Mouse (Mus musculus): Measurements from ENCODE around the gene Cdh13. TPM values are rescaled to one million over a fixed set of nuclear protein-coding genes. Genes with fewer than 3 reads are reported as not detected.
A peak's percentile ranks its signal among the peaks of the same experiment; 100 is the strongest.

The Cdh13 gene
- polyA plus RNA-seq, 1 experiment from 2014 or later = 63.9 TPM

DNA sequence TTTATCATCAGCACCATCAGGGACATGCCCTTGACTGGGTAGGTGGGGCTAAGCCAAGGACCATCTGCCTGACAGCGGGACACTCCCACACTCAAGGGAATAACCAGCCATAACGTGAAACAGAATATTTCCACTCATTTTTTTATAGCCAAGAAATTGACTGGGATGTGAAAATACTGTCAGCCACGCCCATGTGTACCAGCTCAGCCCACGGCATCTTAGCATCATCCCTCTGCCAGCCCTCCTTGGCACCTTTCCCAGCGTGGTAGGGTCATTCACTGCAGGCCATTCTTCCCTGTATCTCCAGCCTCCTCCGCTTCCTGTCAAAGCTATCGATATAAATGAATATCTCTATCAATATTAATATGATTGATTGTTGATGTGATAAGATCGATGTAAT lies 1020.7 kb downstream of the Cdh13 start:
- 66% methylated on average over 8 of the region's 8 CpGs for WGBS
- no peak for ATAC-seq (replicated peaks; ENCODE audit: insufficient number of reproducible peaks, insufficient read depth, low FRiP score, low read depth)

DNA sequence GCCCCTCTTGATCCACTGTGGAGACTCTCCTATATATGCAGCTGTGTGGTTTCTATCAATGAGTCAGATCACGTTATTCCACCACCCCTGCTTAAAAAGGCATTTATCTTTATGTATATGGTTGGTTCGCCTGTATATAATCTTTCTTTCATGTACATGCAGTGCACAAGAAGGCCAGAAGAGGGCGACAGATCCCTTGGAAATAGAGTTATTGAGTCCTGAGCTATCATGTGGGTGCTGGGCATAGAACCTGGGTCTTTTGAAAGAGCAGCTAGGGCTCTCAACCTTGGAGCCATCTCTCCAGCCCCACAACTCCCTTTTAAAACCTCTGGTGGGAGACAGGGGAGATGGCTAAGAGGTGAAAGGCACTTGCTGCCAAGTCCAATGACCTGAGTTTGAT lies 1027.9 kb downstream of the Cdh13 start:
- no peaks in the 10 kb centered on the region for H3K4me1 ChIP-seq (replicated peaks)
- H3K9ac ChIP-seq = no peak overlapping the region
- H3K4me3 ChIP-seq = no peak overlapping the region
- no peak overlapping the region for H3K27ac ChIP-seq
- H3K4me2 ChIP-seq = no peak overlapping the region
- WGBS = 28% methylated on average over 3 of the region's 3 CpGs
- H3K9me3 ChIP-seq (replicated peaks) = no peaks in the 10 kb centered on the region
- no peak for ATAC-seq (replicated peaks; ENCODE audit: insufficient number of reproducible peaks, insufficient read depth, low FRiP score, low read depth)
- H3K36me3 ChIP-seq = no peaks in the 10 kb centered on the region
- H3K27me3 ChIP-seq = no peaks in the 10 kb centered on the region

More for the DNA sequence above, 1020.7 kb downstream of the Cdh13 start:
- no peaks in the 10 kb centered on the region for H3K36me3 ChIP-seq
- H3K9me3 ChIP-seq (replicated peaks) = no peaks in the 10 kb centered on the region
- H3K9ac ChIP-seq = no peak overlapping the region
- H3K4me1 ChIP-seq (replicated peaks) = no peaks in the 10 kb centered on the region
- no peak overlapping the region for H3K4me2 ChIP-seq
- no peak overlapping the region for H3K4me3 ChIP-seq
- H3K27ac ChIP-seq = no peak overlapping the region
- no peaks in the 10 kb centered on the region for H3K27me3 ChIP-seq

DNA sequence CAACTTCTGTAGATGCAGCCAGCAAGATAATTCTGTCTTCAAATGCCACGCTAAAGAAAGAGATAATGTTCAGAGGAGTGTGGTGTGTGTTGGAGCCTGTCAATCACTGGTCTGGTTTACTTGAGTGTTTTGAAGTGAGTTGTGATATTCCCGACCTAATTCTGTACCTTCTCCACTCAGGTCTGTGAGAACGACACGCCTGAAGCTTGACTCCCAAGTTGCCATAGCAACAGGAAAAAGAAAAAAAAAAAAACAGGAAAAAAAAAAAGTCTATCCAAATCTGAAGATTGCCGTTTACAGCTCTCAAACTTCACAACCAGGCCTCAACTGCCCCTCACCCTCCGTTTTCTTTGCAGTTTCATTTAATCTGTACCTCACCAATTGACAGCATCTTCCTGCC lies 1039.7 kb downstream of the Cdh13 start:
- Histone ChIP-seq H3K27me3 (no peaks in the 10 kb centered on the region), H3K4me2 (no peak overlapping the region), H3K36me3 (no peaks in the 10 kb centered on the region), H3K9me3 (replicated peaks) (no peaks in the 10 kb centered on the region), H3K4me1 (replicated peaks) (no peaks in the 10 kb centered on the region), H3K27ac (no peak overlapping the region), H3K4me3 (no peak overlapping the region), H3K9ac (no peak overlapping the region)
- ATAC-seq (replicated peaks; ENCODE audit: insufficient number of reproducible peaks, insufficient read depth, low FRiP score, low read depth) = no peak
- 46% methylated on average over 6 of the region's 6 CpGs for WGBS

DNA sequence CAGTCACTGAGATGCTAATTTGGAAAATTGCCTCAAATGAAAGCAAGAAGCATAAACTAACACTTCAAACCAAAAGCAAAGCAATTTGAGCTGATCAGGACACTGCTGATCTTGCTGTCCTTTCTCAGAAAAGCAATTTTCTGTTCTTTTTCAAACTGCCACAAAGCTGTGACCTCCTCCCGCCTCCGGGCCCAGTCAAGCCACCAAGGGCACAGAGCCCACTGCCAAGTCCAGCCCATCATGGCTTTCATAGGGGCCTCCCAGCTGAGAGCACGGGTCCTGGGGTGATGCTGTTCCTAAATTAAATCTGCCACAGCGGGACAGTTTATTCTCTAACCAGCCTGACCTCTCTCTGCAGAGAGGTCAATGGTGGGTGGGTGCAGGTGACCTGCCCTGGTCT lies 1056.0 kb downstream of the Cdh13 start:
- no peak overlapping the region for H3K4me3 ChIP-seq
- H3K9me3 ChIP-seq (replicated peaks) = no peaks in the 10 kb centered on the region
- no peaks in the 10 kb centered on the region for H3K36me3 ChIP-seq
- no peaks in the 10 kb centered on the region for H3K4me1 ChIP-seq (replicated peaks)
- no peak for ATAC-seq (replicated peaks; ENCODE audit: insufficient number of reproducible peaks, insufficient read depth, low FRiP score, low read depth)
- H3K9ac ChIP-seq = no peak overlapping the region
- no peak overlapping the region for H3K27ac ChIP-seq
- H3K27me3 ChIP-seq = no peaks in the 10 kb centered on the region
- H3K4me2 ChIP-seq = no peak overlapping the region
- WGBS = 68% methylated on average over 4 of the region's 4 CpGs

- WGBS = 82% methylated on average over 3 of the region's 3 CpGs
- no peak for ATAC-seq (replicated peaks; ENCODE audit: insufficient number of reproducible peaks, insufficient read depth, low FRiP score, low read depth)
- Histone ChIP-seq H3K4me2 (peak overlapping the region; percentile 52; the same call in 1 of the 2 replicates), H3K36me3 (peaks cover 23% of the 10 kb centered on the region), H3K4me3 (peak overlapping the region; percentile 89), H3K27me3 (no peaks in the 10 kb centered on the region), H3K4me1 (replicated peaks) (peaks cover 7% of the 10 kb centered on the region), H3K9me3 (replicated peaks) (no peaks in the 10 kb centered on the region), H3K27ac (no peak overlapping the region), H3K9ac (no peak overlapping the region)
Measured at GRCm38 (mm10) chr8:119343606-119344005, 1060.1 kb downstream of the Cdh13 start.

DNA sequence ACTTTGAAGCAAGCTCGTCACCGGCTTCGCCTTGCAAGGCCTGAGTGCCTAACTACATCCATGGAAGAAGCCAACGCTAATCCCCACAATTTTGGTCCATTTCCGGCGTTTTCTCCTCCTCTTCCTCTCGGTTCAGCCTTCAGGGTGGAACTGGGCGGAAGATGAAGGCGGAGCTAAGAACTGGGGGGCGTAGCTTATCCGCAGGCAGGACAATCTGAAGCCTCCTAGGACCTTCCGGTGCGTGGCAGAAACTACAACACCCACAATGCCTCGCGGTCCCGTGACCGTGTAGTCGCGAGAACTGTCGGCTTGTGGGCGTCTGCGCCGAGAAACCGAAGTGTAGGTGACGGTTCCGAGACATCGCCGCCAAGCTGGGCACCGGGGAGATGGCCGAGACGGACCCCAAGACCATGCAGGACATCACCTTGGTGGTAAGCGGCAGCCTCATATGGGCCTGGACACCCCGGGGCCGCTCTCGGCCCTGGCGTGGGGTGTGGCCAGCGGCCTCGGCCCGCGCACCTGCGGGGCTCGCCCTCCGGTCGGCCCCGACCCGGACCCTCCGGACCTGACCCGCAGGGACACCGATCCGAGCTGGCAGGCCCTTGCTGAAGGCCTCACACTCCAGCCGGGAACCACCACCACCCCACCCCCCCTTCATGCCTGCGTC lies 1060.8 kb downstream of the Cdh13 start, which contains the start of gene Hsbp1:
TSS of gene Hsbp1 (plus strand) at position 299 of the 667 bp plus-strand sequence.
- Histone ChIP-seq H3K4me2 (peak within 1 kb of the TSS; percentile 72), H3K27ac (peak within 1 kb of the TSS; percentile 51), H3K9ac (peak within 1 kb of the TSS; percentile 96), H3K27me3 (no peaks in the 10 kb centered on the region), H3K9me3 (replicated peaks) (no peaks in the 10 kb centered on the region), H3K4me3 (peak within 1 kb of the TSS; percentile 89), H3K36me3 (peaks cover 31% of the 10 kb centered on the region), H3K4me1 (replicated peaks) (peaks cover 7% of the 10 kb centered on the region)
- 2% methylated on average over 52 of the region's 52 CpGs for WGBS
- ATAC-seq (replicated peaks; ENCODE audit: insufficient number of reproducible peaks, insufficient read depth, low FRiP score, low read depth) = peak; percentile 97

GRCm38 (mm10) chr8:119345029-119345682 lies 1061.6 kb downstream of the Cdh13 start:
- H3K9ac ChIP-seq = peak overlapping the region; percentile 96
- no peaks in the 10 kb centered on the region for H3K27me3 ChIP-seq
- H3K27ac ChIP-seq = peak overlapping the region; percentile 51; the same call in 1 of the 2 replicates
- H3K9me3 ChIP-seq (replicated peaks) = no peaks in the 10 kb centered on the region
- no peak for ATAC-seq (replicated peaks; ENCODE audit: insufficient number of reproducible peaks, insufficient read depth, low FRiP score, low read depth)
- WGBS = 44% methylated on average over 22 of the region's 22 CpGs
- H3K4me3 ChIP-seq = peak overlapping the region; percentile 89
- peaks cover 35% of the 10 kb centered on the region for H3K36me3 ChIP-seq
- peak overlapping the region; percentile 72 for H3K4me2 ChIP-seq
- peaks cover 7% of the 10 kb centered on the region for H3K4me1 ChIP-seq (replicated peaks)

DNA sequence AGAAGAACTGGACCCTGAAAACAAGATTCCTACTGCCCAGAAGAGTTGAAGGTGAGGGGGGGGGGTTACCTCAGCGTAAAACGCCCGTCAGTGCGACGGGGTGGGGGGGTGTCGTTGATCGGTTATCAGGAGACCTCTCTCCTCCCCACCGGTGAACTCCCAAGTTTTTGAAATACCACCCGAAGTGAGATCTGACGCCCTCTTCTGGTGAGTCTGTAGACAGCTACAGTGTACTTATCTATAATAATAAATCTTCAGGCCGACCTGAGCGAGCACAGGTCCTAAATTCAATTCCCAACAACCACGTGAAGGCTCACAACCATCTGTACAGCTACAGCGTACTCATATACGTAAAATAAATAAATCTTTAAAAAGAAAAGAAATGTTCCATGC lies 1062.1 kb downstream of the Cdh13 start:
- ATAC-seq (replicated peaks; ENCODE audit: insufficient number of reproducible peaks, insufficient read depth, low FRiP score, low read depth) = no peak
- 82% methylated on average over 15 of the region's 15 CpGs for WGBS
- no peaks in the 10 kb centered on the region for H3K9me3 ChIP-seq (replicated peaks)
- peak overlapping the region; percentile 89; the same call in 1 of the 2 replicates for H3K4me3 ChIP-seq
- peak overlapping the region; percentile 72; the same call in 1 of the 2 replicates for H3K4me2 ChIP-seq
- no peaks in the 10 kb centered on the region for H3K27me3 ChIP-seq
- no peak overlapping the region for H3K9ac ChIP-seq
- no peak overlapping the region for H3K27ac ChIP-seq
- H3K36me3 ChIP-seq = peaks cover 35% of the 10 kb centered on the region
- H3K4me1 ChIP-seq (replicated peaks) = peaks cover 7% of the 10 kb centered on the region

DNA sequence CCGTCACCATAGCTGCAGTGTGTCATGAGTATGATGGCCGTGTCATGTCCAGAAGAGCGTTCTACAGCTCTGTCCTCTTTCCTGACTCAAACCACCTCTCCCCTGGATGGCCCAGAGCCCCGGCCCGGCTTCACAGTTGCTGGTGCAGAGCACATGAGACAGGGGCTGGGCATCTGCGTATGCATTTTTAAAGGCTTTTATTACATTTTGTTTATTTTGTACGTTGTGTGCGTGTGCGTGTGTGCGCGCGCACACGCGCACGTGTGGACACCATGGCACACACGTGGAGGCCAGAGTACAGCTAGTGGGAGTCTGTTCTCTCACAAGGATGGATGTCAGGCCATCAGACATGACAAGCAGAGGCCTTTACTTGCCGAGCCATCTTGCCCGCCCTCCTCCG lies 1068.1 kb downstream of the Cdh13 start:
- Histone ChIP-seq H3K4me2 (no peak overlapping the region), H3K4me1 (replicated peaks) (no peaks in the 10 kb centered on the region; the same call in 1 of the 2 replicates), H3K27me3 (no peaks in the 10 kb centered on the region), H3K4me3 (no peak overlapping the region), H3K27ac (no peak overlapping the region), H3K9me3 (replicated peaks) (no peaks in the 10 kb centered on the region), H3K9ac (no peak overlapping the region), H3K36me3 (peaks cover 31% of the 10 kb centered on the region)
- WGBS = 87% methylated on average over 19 of the region's 19 CpGs
- no peak for ATAC-seq (replicated peaks; ENCODE audit: insufficient number of reproducible peaks, insufficient read depth, low FRiP score, low read depth)

DNA sequence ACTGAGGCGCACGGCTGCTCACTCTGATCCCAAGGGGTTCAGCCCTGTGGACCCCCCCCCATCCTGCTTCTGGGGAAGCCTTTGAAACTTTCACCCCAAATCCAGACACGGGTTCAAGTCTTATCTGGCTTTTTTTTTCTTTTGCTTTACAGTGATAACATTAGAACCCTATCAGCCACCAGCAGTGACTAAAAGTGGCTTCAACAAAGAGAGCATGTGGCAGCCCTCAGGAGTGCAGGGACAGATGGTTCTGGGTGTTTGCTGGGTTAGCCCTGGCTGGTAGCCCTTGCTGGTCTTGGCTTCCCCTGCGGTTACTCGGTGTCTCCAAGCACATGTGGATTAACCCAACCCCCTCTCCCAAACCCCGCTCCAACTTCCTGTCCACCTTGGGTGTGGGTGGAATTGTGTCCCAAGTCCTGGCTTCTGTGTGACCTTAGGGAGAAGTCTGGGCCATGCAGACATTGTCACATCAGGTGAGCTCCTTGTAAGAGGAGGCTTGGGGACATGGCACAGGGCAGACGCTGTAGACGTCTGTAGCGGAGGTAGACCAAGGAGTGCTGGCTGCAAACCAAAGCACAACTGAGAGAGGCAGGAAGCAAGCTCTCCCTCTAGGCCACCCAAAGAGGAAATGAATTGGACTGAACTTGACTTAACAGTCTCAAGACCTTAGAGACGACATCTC lies 1069.6 kb downstream of the Cdh13 start:
- Histone ChIP-seq H3K36me3 (peaks cover 16% of the 10 kb centered on the region), H3K9me3 (replicated peaks) (no peaks in the 10 kb centered on the region), H3K4me3 (no peak overlapping the region), H3K4me2 (no peak overlapping the region), H3K27ac (no peak overlapping the region), H3K4me1 (replicated peaks) (no peaks in the 10 kb centered on the region; the same call in 1 of the 2 replicates), H3K27me3 (no peaks in the 10 kb centered on the region), H3K9ac (no peak overlapping the region)
- ATAC-seq (replicated peaks; ENCODE audit: insufficient number of reproducible peaks, insufficient read depth, low FRiP score, low read depth) = no peak
- WGBS = 56% methylated on average over 10 of the region's 10 CpGs

- no peaks in the 10 kb centered on the region; the same call in 1 of the 2 replicates for H3K4me1 ChIP-seq (replicated peaks)
- no peaks in the 10 kb centered on the region for H3K9me3 ChIP-seq (replicated peaks)
- no peak for ATAC-seq (replicated peaks; ENCODE audit: insufficient number of reproducible peaks, insufficient read depth, low FRiP score, low read depth)
- H3K27me3 ChIP-seq = no peaks in the 10 kb centered on the region
- no peak overlapping the region for H3K4me2 ChIP-seq
- no peak overlapping the region for H3K27ac ChIP-seq
- 78% methylated on average over 6 of the region's 6 CpGs for WGBS
- H3K9ac ChIP-seq = no peak overlapping the region
- H3K4me3 ChIP-seq = no peak overlapping the region
- peaks cover 11% of the 10 kb centered on the region for H3K36me3 ChIP-seq
Measured at GRCm38 (mm10) chr8:119353659-119354023, 1070.1 kb downstream of the Cdh13 start.

Data from heart, embryonic 15.5 days (tissue).